Mouse (Mus musculus) thymus, adult 2 months (tissue): ENCODE data around the gene A930004D18Rik. TPM values are rescaled to one million over a fixed set of nuclear protein-coding genes. Genes with fewer than 3 reads are reported as not detected.
A peak's percentile ranks its signal among the peaks of the same experiment; 100 is the strongest.

Experiments
- DNase-seq: peaks from one replicate; pipeline ENCODE4 v3.0.0; 2021
- H3K27ac ChIP-seq: fragments of 200-500 bp; 2 replicates; pipeline ENCODE4 v1.5.1; 2012; ENCODE audit warnings: low read length, control low read depth; ENCODE audit not compliant: control insufficient read depth, insufficient read depth
- H3K27me3 ChIP-seq: fragments of 200-500 bp; 2 replicates; pipeline ENCODE4 v1.6.1; 2012; ENCODE audit warnings: mild to moderate bottlenecking, low read length, moderate library complexity, mixed read lengths; ENCODE audit not compliant: control insufficient read depth, insufficient read depth
- H3K36me3 ChIP-seq: fragments of 200-500 bp; 2 replicates; pipeline ENCODE4 v1.6.1; 2012; ENCODE audit warnings: mild to moderate bottlenecking, low read length, moderate library complexity; ENCODE audit not compliant: control insufficient read depth, insufficient read depth
- H3K4me1 ChIP-seq: fragments of 200-500 bp; replicated peaks from 2 replicates; pipeline ENCODE4 v1.6.1; 2012; ENCODE audit warnings: low read length; ENCODE audit not compliant: control insufficient read depth, insufficient read depth
- H3K4me3 ChIP-seq: fragments of 200-500 bp; 2 replicates; pipeline ENCODE4 v1.5.1; 2012; ENCODE audit warnings: mild to moderate bottlenecking, low read length, control low read depth, moderate library complexity; ENCODE audit not compliant: control insufficient read depth, insufficient read depth
- CTCF ChIP-seq: fragments of 200-500 bp; IDR thresholded peaks from 2 replicates; pipeline ENCODE4 v1.5.1; 2012; ENCODE audit warnings: mild to moderate bottlenecking, control low read depth, low read length, moderate library complexity, borderline replicate concordance; ENCODE audit not compliant: control insufficient read depth, poor library complexity, insufficient read depth; ENCODE audit errors: extremely low read depth
- POLR2A ChIP-seq: fragments of 200-500 bp; IDR thresholded peaks from 2 replicates; pipeline ENCODE4 v1.6.1; 2012; ENCODE audit warnings: mild to moderate bottlenecking, low read length, control low read depth, moderate library complexity; ENCODE audit not compliant: control insufficient read depth, poor library complexity, insufficient read depth; ENCODE audit errors: extremely low read depth
- WGBS: fragments of 180-500 bp; shearing (Covaris S2); methylation state at CpG from one replicate; pipeline ENCODE4 v1.1.7; 2018; 5-methylcytosine and 5-hydroxymethylcytosine counted together
- polyA plus RNA-seq: library from polyadenylated mRNA; depleted of rRNA; stranded (reverse); fragments of >200 nt; gene quantifications from 2 replicates; pipeline ENCODE4 v1.2.3, GENCODE M21; 2012; rRNA removed

Gene A930004D18Rik
- 0.37 and 0.75 TPM in 2 replicates for polyA plus RNA-seq

DNA sequence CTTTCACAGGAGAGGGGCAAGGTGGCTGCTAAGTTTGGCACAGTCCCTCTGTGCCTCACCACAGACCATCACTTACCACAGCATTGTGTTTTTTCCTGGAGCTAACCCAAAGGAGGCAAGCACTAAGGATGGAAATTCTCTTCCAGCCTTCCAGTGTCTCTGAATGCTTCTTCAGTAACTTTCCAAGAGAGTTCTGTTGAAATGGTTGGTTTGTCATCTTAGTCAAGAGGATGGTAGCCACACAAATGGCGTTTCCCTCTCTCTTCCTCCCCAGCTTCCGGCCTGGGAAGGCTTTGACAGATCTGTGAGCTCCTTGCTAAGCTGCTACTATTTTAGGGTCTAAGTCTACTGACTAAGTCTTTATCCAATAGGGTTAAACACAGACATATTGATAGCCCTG, at the start of gene A930004D18Rik:
TSS of gene A930004D18Rik (minus strand) at position 247 of the 400 bp plus-strand sequence.
- peaks cover 4% of the 10 kb centered on the region; the same call in 1 of the 2 replicates for H3K27me3 ChIP-seq
- no peak within 1 kb of the TSS for H3K27ac ChIP-seq
- 49% methylated on average over 2 of the region's 2 CpGs for WGBS

DNA sequence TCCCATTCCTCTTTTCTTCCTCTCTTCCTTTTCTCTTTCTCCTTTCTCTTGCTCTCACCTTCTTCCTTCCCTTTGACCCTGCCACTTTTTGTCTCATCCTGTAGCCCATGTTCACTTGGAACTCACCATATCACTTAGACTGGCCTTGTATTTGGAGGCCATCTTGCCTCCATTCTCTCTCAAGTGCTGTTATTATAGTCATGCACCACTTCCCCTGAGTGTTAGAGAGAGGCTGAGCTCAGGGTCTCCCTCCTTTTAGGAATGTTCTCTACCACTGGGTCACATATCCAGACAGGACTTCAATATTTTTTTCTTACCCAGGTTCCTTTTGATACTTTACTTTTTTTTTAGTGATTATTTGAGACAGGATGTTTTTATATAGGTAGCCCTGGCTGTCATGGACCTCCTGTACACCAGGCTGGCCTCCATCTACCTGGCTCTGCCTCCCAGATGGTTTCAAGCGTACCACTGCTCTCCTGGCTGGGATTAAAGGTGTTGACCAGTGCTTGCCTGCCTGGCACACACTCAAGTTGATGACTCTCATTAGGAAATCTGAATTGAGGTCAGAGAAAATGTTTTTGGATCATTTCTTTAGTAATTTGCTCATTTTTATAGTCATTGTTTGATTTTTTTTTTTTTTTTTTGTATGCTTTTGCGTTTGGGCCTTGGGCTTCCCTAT, 42.8 kb upstream of the A930004D18Rik start:
- Histone ChIP-seq H3K27me3 (no peaks in the 10 kb centered on the region), H3K4me3 (no peak overlapping the region), H3K36me3 (peaks cover 47% of the 10 kb centered on the region), H3K4me1 (no peaks in the 10 kb centered on the region), H3K27ac (no peak overlapping the region)
- TF ChIP-seq POLR2A (no peak), CTCF (no peak)
- no peak for DNase-seq
- WGBS = 98% methylated on average over 2 of the region's 2 CpGs

More for the DNA sequence above, at the start of gene A930004D18Rik:
- no peak for DNase-seq
- no peaks in the 10 kb centered on the region for H3K36me3 ChIP-seq
- H3K4me1 ChIP-seq = no peaks in the 10 kb centered on the region
- TF ChIP-seq POLR2A (no peak), CTCF (no peak)
- no peak within 1 kb of the TSS for H3K4me3 ChIP-seq

DNA sequence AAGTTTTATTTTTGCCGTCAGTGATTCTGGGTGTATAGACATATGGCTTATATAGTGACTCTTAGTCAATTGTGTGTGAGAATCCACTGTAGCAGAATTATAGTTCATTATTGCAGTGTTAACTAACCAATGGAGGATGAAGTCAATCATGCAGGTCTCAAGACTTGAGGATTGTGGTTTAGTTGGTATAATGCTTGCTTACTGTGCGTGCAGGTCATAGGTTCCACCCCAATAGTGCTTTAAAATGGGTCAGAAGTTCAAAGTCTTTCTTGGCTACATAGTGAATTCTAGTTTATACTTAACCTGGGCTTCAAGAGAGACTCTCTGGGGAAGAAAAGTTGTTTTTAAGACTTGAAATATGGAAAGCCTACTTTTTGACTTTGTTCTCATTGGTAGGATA, 34.4 kb upstream of the A930004D18Rik start:
- WGBS = 97% methylated on average over 2 of the region's 2 CpGs
- H3K27ac ChIP-seq = no peak overlapping the region
- H3K4me3 ChIP-seq = no peak overlapping the region
- DNase-seq = no peak
- no peaks in the 10 kb centered on the region for H3K27me3 ChIP-seq
- TF ChIP-seq POLR2A = no peak
- TF ChIP-seq CTCF = no peak
- H3K4me1 ChIP-seq = no peaks in the 10 kb centered on the region
- peaks cover 30% of the 10 kb centered on the region for H3K36me3 ChIP-seq

GRCm38 (mm10) chr2:18068071-18068796, 30.7 kb upstream of the A930004D18Rik start:
- DNase-seq = no peak

GRCm38 (mm10) chr2:18066436-18066835, 28.9 kb upstream of the A930004D18Rik start:
- Histone ChIP-seq H3K4me1 (peaks cover 3% of the 10 kb centered on the region), H3K4me3 (no peak overlapping the region), H3K27ac (no peak overlapping the region), H3K36me3 (peaks cover 5% of the 10 kb centered on the region; the same call in 1 of the 2 replicates), H3K27me3 (no peaks in the 10 kb centered on the region)
- TF ChIP-seq CTCF (no peak), POLR2A (no peak)
- no peak for DNase-seq

More at GRCm38 (mm10) chr2:18068071-18068796, 30.7 kb upstream of the A930004D18Rik start:
- Histone ChIP-seq H3K4me1 (peaks cover 3% of the 10 kb centered on the region), H3K27ac (no peak overlapping the region), H3K4me3 (no peak overlapping the region), H3K27me3 (no peaks in the 10 kb centered on the region), H3K36me3 (peaks cover 16% of the 10 kb centered on the region)
- 99% methylated on average over 4 of the region's 4 CpGs for WGBS
- TF ChIP-seq CTCF (no peak), POLR2A (no peak)

DNA sequence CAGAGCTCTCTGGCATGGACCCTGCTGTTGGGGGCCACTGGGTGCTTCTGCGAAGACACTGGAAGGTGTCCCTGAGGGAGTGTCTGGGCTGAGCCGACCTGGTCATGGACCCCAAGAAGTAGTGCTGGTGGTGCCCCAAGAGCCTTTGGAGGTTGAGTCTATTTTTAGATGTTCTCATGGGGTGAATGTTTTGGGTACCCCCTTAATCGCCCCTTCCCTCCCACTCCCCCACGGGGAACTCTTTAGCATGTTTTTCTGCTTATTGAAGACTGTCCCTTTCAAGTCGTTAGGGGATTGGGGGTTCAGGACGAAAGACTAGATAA, 28.1 kb upstream of the A930004D18Rik start:
- TF ChIP-seq CTCF (no peak), POLR2A (no peak)
- Histone ChIP-seq H3K36me3 (no peaks in the 10 kb centered on the region; the same call in 1 of the 2 replicates), H3K27me3 (no peaks in the 10 kb centered on the region), H3K27ac (no peak overlapping the region), H3K4me3 (peak overlapping the region; percentile 93), H3K4me1 (peaks cover 3% of the 10 kb centered on the region)
- DNase-seq = no peak
- WGBS = 7% methylated on average over 6 of the region's 6 CpGs

DNA sequence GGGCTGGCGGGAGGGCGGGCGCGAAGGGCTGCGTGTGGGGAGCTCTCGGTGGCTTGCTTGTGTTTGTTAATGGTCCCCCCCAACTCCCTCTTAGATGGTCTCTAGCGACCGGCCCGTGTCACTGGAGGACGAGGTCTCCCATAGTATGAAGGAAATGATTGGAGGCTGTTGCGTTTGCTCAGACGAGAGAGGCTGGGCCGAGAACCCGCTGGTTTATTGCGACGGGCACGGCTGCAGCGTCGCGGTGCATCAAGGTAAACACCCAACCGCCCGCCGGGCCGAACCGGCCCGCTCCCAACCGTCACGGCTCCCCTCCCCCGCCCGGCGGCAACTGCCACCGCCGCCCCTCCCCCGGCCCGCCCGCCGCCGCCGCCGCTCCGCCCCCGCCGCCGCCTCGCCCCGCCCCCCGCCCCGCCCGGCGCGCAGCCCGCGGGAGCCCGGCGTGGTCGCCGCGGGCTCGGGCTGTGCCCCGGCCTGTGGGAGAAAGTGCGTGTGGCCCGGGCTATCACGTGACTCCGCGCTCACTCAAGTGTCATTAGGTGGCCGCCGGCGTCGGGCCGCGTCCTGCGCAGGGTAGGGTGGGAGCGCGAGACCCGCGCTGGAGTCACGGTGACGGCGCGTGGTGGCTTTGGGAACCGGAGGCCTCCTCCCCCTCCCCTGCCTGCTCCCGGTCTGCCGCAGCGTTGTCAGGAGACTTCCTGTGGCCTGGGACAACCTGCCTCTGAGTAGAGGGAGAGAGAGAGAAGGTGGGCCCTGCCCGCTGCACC, 27.6 kb upstream of the A930004D18Rik start:
- DNase-seq = peak; percentile 73
- under 1% methylated on average over 64 of the region's 85 CpGs for WGBS
- Histone ChIP-seq H3K4me3 (peak overlapping the region; percentile 93), H3K36me3 (no peaks in the 10 kb centered on the region; the same call in 1 of the 2 replicates), H3K27me3 (no peaks in the 10 kb centered on the region), H3K4me1 (peaks cover 3% of the 10 kb centered on the region), H3K27ac (peak overlapping the region; percentile 70)
- 0 out of 2 replicates have a peak, but pooled peaks have one; percentile 12 for TF ChIP-seq CTCF
- 0 out of 2 replicates have a peak, but pooled peaks have one; percentile 9 for TF ChIP-seq POLR2A
